Mouse (Mus musculus): ENCODE measurements around the gene Apbb2. TPM values are rescaled to one million over a fixed set of nuclear protein-coding genes. Genes with fewer than 3 reads are reported as not detected.

Apbb2 gene
- polyA plus RNA-seq, 1 experiment from 2014 or later, result 27.8 TPM

DNA sequence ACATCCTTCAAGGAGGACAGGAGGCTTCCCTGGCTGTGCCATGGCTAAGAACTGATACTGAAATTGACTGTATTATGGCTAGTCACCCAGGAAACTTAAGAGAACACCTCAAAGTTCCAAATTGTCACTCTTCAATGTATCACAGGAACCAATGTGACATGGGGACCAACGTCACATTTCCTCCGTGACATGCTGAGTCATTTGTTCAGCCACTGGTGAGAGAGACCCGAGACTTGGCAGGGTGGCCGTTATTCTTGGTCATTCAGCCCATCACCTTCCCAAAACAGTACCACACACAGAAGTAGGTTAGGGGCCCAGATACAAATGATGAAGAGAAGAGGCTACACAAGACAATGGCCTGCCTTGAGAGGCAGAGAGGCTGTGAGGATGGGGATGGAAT, 295.5 kb downstream of the Apbb2 start:
- DNase-seq (ENCODE audit: low spot score) (no peak), ATAC-seq (replicated peaks; ENCODE audit: insufficient number of reproducible peaks, low FRiP score, low TSS enrichment, low read depth) (no peak)
- no peak overlapping the region for H3K9ac ChIP-seq (replicated peaks; ENCODE audit: low read length)
- no peaks in the 10 kb centered on the region for H3K27me3 ChIP-seq (ENCODE audit: control insufficient read depth, insufficient read depth, low read length)
- no peak overlapping the region for H3K4me3 ChIP-seq (ENCODE audit: low read depth, low read length)
- WGBS, result 84% methylated on average over 4 of the region's 4 CpGs
- no peaks in the 10 kb centered on the region for H3K4me1 ChIP-seq (ENCODE audit: control insufficient read depth, insufficient read depth, low read length)
- no peak overlapping the region for H3K27ac ChIP-seq (replicated peaks; ENCODE audit: low read depth, low read length)
- no peak overlapping the region for H3K4me2 ChIP-seq (ENCODE audit: low read depth, low read length)
- no peaks in the 10 kb centered on the region for H3K9me3 ChIP-seq (replicated peaks; ENCODE audit: control insufficient read depth, low read length)
- H3K36me3 ChIP-seq (replicated peaks; ENCODE audit: control insufficient read depth, insufficient read depth, low read depth, low read length), result no peaks in the 10 kb centered on the region

DNA sequence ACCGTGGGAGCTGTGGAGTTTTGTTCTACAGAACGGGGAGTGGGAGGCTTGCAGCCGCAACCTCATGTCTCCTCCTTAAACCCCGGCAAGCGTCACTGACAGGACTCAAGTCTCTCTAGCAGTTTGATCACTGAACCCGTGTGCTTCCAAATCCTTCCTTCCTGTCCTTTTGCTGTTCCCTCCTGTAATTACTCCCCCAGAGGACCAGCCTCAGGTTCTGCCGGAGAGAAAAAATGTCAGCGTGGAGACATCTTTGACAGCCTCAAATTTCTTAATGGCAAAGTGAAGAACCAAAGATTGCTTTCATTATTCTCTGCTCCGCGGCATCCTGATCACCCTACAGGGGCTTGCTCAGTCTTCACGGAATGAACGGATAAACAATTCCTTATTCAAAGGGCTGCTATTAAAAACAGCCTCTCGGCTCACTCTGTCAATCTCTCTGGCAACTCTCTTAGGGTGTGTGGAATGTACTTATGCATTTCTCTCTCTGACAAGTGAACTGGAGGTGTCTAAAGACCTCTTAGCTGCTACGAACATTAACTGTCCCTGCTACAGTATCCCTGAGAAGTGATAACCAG, 298.7 kb downstream of the Apbb2 start:
- ATAC-seq (replicated peaks; ENCODE audit: insufficient number of reproducible peaks, low FRiP score, low TSS enrichment, low read depth) (no peak), DNase-seq (ENCODE audit: low spot score) (no peak)
- Histone ChIP-seq H3K9me3 (replicated peaks; ENCODE audit: control insufficient read depth, low read length) (no peaks in the 10 kb centered on the region), H3K4me3 (ENCODE audit: low read depth, low read length) (no peak overlapping the region), H3K4me2 (ENCODE audit: low read depth, low read length) (no peak overlapping the region), H3K27me3 (ENCODE audit: control insufficient read depth, insufficient read depth, low read length) (no peaks in the 10 kb centered on the region), H3K4me1 (ENCODE audit: control insufficient read depth, insufficient read depth, low read length) (no peaks in the 10 kb centered on the region), H3K36me3 (replicated peaks; ENCODE audit: control insufficient read depth, insufficient read depth, low read depth, low read length) (no peaks in the 10 kb centered on the region), H3K9ac (replicated peaks; ENCODE audit: low read length) (no peak overlapping the region), H3K27ac (replicated peaks; ENCODE audit: low read depth, low read length) (no peak overlapping the region)
- 40% methylated on average over 14 of the region's 14 CpGs for WGBS

DNA sequence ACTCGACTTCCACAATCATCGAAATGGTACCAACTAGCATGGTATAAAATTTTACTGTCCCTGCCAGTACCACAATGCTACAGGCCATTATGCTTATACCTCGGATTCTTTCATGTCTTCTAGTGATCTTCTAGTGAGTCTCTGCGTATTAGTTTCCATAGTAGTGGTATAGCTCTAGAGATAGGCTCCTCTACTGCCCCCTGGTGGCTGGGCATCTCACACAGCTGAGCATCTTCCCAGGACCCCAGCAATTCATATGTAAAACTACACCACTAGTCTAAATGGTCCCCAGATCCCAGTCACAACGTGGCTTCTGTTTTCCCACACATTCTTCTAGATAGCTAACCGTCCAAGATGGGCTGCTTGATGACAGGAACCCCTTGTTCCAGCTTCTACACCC, 299.2 kb downstream of the Apbb2 start:
- WGBS, result 66% methylated on average over 6 of the region's 6 CpGs
- H3K4me2 ChIP-seq (ENCODE audit: low read depth, low read length), result no peak overlapping the region
- no peaks in the 10 kb centered on the region for H3K9me3 ChIP-seq (replicated peaks; ENCODE audit: control insufficient read depth, low read length)
- ATAC-seq (replicated peaks; ENCODE audit: insufficient number of reproducible peaks, low FRiP score, low TSS enrichment, low read depth) (no peak), DNase-seq (ENCODE audit: low spot score) (peak; percentile 48)
- H3K9ac ChIP-seq (replicated peaks; ENCODE audit: low read length), result no peak overlapping the region
- no peaks in the 10 kb centered on the region for H3K27me3 ChIP-seq (ENCODE audit: control insufficient read depth, insufficient read depth, low read length)
- no peaks in the 10 kb centered on the region for H3K4me1 ChIP-seq (ENCODE audit: control insufficient read depth, insufficient read depth, low read length)
- H3K4me3 ChIP-seq (ENCODE audit: low read depth, low read length), result no peak overlapping the region
- no peaks in the 10 kb centered on the region for H3K36me3 ChIP-seq (replicated peaks; ENCODE audit: control insufficient read depth, insufficient read depth, low read depth, low read length)
- H3K27ac ChIP-seq (replicated peaks; ENCODE audit: low read depth, low read length), result no peak overlapping the region

DNA sequence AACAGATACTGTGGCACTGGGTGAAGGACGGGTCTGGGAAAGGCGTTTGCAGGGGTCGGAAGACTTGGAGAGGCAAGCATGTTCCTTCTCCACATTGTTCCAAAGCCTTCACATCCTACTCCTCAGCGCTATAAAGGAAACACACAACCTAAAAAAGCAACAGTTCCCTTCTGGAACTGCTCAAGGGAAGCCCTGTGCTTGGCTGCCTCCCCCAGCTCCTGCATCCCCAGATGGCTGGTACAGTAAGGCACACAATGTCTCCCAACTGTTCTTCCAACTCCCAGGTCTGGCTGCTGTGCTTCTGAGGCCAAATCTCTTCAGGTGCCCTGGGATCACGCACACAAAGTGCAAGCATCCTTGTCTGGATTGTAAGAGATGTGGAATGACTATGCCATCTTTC, 302.8 kb downstream of the Apbb2 start:
- H3K9ac ChIP-seq (replicated peaks; ENCODE audit: low read length), result no peak overlapping the region
- H3K27me3 ChIP-seq (ENCODE audit: control insufficient read depth, insufficient read depth, low read length), result no peaks in the 10 kb centered on the region
- no peaks in the 10 kb centered on the region for H3K9me3 ChIP-seq (replicated peaks; ENCODE audit: control insufficient read depth, low read length)
- H3K27ac ChIP-seq (replicated peaks; ENCODE audit: low read depth, low read length), result no peak overlapping the region
- 87% methylated on average over 5 of the region's 5 CpGs for WGBS
- H3K4me3 ChIP-seq (ENCODE audit: low read depth, low read length), result no peak overlapping the region
- DNase-seq (ENCODE audit: low spot score), result no peak
- H3K4me1 ChIP-seq (ENCODE audit: control insufficient read depth, insufficient read depth, low read length), result no peaks in the 10 kb centered on the region
- H3K4me2 ChIP-seq (ENCODE audit: low read depth, low read length), result no peak overlapping the region
- H3K36me3 ChIP-seq (replicated peaks; ENCODE audit: control insufficient read depth, insufficient read depth, low read depth, low read length), result no peaks in the 10 kb centered on the region
- ATAC-seq (replicated peaks; ENCODE audit: insufficient number of reproducible peaks, low FRiP score, low TSS enrichment, low read depth), result no peak

DNA sequence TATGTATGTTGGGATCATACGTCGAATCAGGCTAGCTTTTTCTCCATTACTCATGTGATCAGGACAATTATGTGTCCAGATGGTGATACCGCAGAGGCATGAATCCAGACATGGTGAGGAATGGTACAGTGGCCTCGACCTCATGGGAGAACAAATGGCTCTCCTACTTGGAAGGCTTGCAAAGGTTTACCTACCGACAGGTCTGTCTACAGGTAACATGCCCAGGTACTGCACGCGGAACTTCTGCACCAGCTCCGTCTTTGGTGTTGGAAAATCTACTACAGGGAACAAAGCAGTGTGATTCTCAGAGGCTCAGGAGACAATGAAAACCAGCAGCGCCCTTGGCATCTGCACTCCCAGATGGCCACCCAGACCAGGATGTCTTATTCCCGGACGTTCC, 307.8 kb downstream of the Apbb2 start:
- Histone ChIP-seq H3K36me3 (replicated peaks; ENCODE audit: control insufficient read depth, insufficient read depth, low read depth, low read length) (no peaks in the 10 kb centered on the region), H3K27ac (replicated peaks; ENCODE audit: low read depth, low read length) (no peak overlapping the region), H3K9ac (replicated peaks; ENCODE audit: low read length) (no peak overlapping the region), H3K4me1 (ENCODE audit: control insufficient read depth, insufficient read depth, low read length) (no peaks in the 10 kb centered on the region), H3K4me3 (ENCODE audit: low read depth, low read length) (no peak overlapping the region), H3K4me2 (ENCODE audit: low read depth, low read length) (no peak overlapping the region), H3K9me3 (replicated peaks; ENCODE audit: control insufficient read depth, low read length) (no peaks in the 10 kb centered on the region), H3K27me3 (ENCODE audit: control insufficient read depth, insufficient read depth, low read length) (no peaks in the 10 kb centered on the region)
- DNase-seq (ENCODE audit: low spot score), result no peak
- WGBS, result 84% methylated on average over 11 of the region's 11 CpGs
- no peak for ATAC-seq (replicated peaks; ENCODE audit: insufficient number of reproducible peaks, low FRiP score, low TSS enrichment, low read depth)

DNA sequence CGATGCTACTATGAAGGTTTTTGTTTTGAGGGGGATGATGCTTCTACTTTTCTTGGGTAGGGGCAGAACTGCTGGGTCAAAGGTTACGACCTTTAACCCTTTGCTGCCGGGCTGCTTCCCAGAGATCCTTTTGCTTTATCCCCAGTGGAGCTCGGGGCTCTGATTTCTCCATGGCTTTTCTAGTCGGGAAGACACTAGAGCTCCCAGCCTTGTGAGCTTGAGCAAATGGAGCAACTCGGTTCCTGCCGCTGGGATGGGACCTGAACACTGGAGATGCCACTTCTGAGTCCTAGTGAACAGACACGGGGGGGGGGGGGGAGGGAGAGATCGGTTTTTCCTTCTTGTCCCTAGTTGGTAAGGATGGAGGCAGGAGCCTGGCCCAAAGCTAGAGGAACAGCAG, 308.3 kb downstream of the Apbb2 start:
- Histone ChIP-seq H3K27me3 (ENCODE audit: control insufficient read depth, insufficient read depth, low read length) (no peaks in the 10 kb centered on the region), H3K4me3 (ENCODE audit: low read depth, low read length) (no peak overlapping the region), H3K4me2 (ENCODE audit: low read depth, low read length) (no peak overlapping the region), H3K9ac (replicated peaks; ENCODE audit: low read length) (no peak overlapping the region), H3K36me3 (replicated peaks; ENCODE audit: control insufficient read depth, insufficient read depth, low read depth, low read length) (no peaks in the 10 kb centered on the region), H3K4me1 (ENCODE audit: control insufficient read depth, insufficient read depth, low read length) (no peaks in the 10 kb centered on the region), H3K27ac (replicated peaks; ENCODE audit: low read depth, low read length) (no peak overlapping the region), H3K9me3 (replicated peaks; ENCODE audit: control insufficient read depth, low read length) (no peaks in the 10 kb centered on the region)
- ATAC-seq (replicated peaks; ENCODE audit: insufficient number of reproducible peaks, low FRiP score, low TSS enrichment, low read depth) (no peak), DNase-seq (ENCODE audit: low spot score) (no peak)
- 35% methylated on average over 9 of the region's 9 CpGs for WGBS

DNA sequence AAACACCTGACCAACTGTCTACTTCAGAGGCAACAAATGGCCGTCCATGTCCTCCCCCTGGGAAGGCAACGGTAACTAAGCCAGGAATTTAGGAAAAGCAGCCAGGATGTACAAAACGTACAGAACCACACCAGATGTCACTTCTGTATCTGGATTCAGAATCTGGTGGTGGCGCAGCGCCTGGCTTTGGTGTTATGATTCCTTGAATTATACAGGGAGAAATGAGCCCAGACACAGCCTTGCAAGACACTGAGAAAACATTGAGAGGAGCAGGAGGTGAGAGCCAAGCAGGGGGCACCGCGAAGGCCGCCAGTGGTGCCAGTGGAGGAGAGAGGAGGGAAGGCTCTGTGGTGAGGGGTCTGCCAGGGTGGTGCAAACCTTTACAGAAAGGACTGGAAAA, 313.1 kb downstream of the Apbb2 start:
- Histone ChIP-seq H3K4me1 (ENCODE audit: control insufficient read depth, insufficient read depth, low read length) (no peaks in the 10 kb centered on the region), H3K9me3 (replicated peaks; ENCODE audit: control insufficient read depth, low read length) (no peaks in the 10 kb centered on the region), H3K36me3 (replicated peaks; ENCODE audit: control insufficient read depth, insufficient read depth, low read depth, low read length) (no peaks in the 10 kb centered on the region), H3K4me2 (ENCODE audit: low read depth, low read length) (no peak overlapping the region), H3K27ac (replicated peaks; ENCODE audit: low read depth, low read length) (no peak overlapping the region), H3K9ac (replicated peaks; ENCODE audit: low read length) (no peak overlapping the region), H3K4me3 (ENCODE audit: low read depth, low read length) (no peak overlapping the region), H3K27me3 (ENCODE audit: control insufficient read depth, insufficient read depth, low read length) (no peaks in the 10 kb centered on the region)
- ATAC-seq (replicated peaks; ENCODE audit: insufficient number of reproducible peaks, low FRiP score, low TSS enrichment, low read depth) (no peak), DNase-seq (ENCODE audit: low spot score) (no peak)
- WGBS, result 84% methylated on average over 8 of the region's 8 CpGs

DNA sequence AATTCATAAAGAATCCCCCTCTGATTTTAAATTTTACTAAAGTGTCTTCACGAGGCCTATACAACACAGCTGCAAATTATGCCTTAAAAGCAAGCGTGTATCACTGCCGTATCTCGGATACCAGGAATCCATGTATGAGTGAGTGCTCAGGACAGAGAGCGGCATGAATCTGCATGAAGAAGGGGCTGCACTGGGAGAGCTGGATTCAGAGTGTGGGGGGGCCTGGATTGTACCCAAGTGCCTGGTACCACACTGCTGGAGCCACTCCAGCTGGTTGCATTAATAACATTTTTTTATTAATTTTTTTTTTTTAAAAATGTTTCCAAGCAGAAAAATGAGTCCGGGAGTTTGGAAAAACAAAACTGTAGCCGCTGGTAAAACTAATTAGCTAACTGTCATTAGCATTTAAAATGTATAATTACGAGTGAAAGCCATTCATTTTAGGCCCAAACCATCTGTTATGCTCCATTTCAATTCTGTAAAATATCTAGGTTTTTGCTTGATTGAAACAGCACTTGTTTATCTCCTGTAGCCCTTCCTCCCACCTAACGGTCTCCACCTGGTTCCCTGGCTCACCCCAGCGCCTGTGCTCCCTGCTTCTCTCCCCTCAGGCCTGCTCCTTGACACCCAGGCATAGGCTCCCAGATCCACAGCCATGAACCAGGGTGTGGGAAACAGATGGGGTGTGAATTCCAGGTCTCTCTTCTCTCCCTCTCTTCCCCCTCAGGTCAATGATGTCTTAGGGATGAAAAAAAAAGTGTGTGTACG, 314.1 kb downstream of the Apbb2 start:
- Histone ChIP-seq H3K4me1 (ENCODE audit: control insufficient read depth, insufficient read depth, low read length) (no peaks in the 10 kb centered on the region), H3K27ac (replicated peaks; ENCODE audit: low read depth, low read length) (no peak overlapping the region), H3K27me3 (ENCODE audit: control insufficient read depth, insufficient read depth, low read length) (no peaks in the 10 kb centered on the region), H3K4me3 (ENCODE audit: low read depth, low read length) (no peak overlapping the region), H3K9me3 (replicated peaks; ENCODE audit: control insufficient read depth, low read length) (no peaks in the 10 kb centered on the region), H3K9ac (replicated peaks; ENCODE audit: low read length) (no peak overlapping the region), H3K36me3 (replicated peaks; ENCODE audit: control insufficient read depth, insufficient read depth, low read depth, low read length) (no peaks in the 10 kb centered on the region), H3K4me2 (ENCODE audit: low read depth, low read length) (no peak overlapping the region)
- no peak for DNase-seq (ENCODE audit: low spot score)
- ATAC-seq (replicated peaks; ENCODE audit: insufficient number of reproducible peaks, low FRiP score, low TSS enrichment, low read depth), result no peak
- 87% methylated on average over 11 of the region's 11 CpGs for WGBS
